Mouse (Mus musculus) C2C12 (cell line): ENCODE data around the gene Pdzd4.

Source experiments
- CEBPB ChIP-seq: IDR thresholded peaks from one replicate; pipeline ENCODE4 v1.6.1; 2011; ENCODE audit warnings: low read depth, mild to moderate bottlenecking, control low read depth, moderate library complexity
- CTCF ChIP-seq: IDR thresholded peaks from one replicate; pipeline ENCODE4 v1.5.1; 2011; ENCODE audit not compliant: control insufficient read depth, insufficient read depth, insufficient read length
- MAX ChIP-seq: IDR thresholded peaks from one replicate; pipeline ENCODE4 v1.6.1; 2011; ENCODE audit warnings: mild to moderate bottlenecking, control low read depth
- MYOD1 ChIP-seq: IDR thresholded peaks from one replicate; pipeline ENCODE4 v1.6.1; 2011; ENCODE audit warnings: low read depth; ENCODE audit not compliant: control insufficient read depth, insufficient read length
- USF1 ChIP-seq: IDR thresholded peaks from one replicate; pipeline ENCODE4 v1.6.1; 2011; ENCODE audit warnings: low read depth, mild to moderate bottlenecking, control low read depth, moderate library complexity

GRCm38 (mm10) chrX:73867256-73867655, 42.5 kb upstream of the Pdzd4 start:
- TF ChIP-seq CEBPB (no peak), USF1 (no peak), CTCF (no peak), MYOD1 (no peak), MAX (no peak)
